Mouse (Mus musculus) liver, embryonic 14.5 days (tissue): ENCODE results near the gene Tbl1xr1.

Experiments used
- CTCF ChIP-seq: IDR thresholded peaks from 2 replicates; pipeline ENCODE4 v1.5.1; 2016; ENCODE audit warnings: antibody characterized with exemption, low read depth, control low read depth
- EP300 ChIP-seq: IDR thresholded peaks from 2 replicates; pipeline ENCODE4 v1.6.1; 2016; ENCODE audit warnings: antibody characterized with exemption, low read depth

DNA sequence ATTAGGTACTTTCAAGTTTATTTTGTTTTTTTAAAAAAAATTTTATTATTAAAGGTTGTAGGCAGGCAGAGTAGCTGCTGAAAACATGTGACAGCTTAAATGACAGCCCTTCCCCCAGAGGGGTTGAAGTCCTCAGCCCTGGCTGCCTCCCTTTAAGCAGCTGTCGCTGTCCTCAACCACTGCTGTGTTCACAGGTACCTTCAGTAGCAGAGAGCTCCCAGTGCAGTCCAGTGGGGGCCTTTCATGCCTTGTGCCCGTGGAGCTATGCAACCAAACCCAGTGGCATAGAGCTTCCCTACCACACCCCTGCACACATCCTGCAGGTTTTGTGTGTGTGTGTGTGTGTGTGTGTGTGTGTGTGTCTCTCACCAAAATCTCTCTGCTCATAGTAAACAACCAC lies 38.8 kb downstream of the Tbl1xr1 start:
- no peak for TF ChIP-seq EP300
- TF ChIP-seq CTCF = no peak
